Mouse (Mus musculus): ENCODE results near the gene Misp.
A peak's percentile ranks its signal among the peaks of the same experiment; 100 is the strongest.

The Misp gene

GRCm38 (mm10) chr10:79794491-79794931 lies 26.3 kb upstream of the Misp start:
- DNase-seq (ENCODE audit: low spot score), result no peak

DNA sequence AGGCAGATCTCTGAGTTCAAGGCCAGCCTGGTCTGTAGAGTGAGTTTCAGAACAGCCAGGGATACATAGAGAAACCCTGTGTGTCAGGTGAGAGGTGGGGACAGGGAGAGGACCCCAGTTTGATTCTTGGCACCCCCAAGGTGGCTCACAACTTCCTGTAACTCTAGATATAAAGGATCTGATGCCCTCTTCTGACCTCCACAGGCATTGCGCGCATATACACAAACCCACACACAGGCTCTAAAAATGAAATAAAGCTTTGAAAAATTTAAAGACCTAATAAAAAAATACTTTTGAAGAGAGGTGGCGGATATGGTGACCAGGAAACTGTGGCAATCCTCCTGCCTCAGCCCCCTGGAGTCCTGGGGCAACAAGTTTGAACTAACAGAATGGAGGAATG lies 24.9 kb upstream of the Misp start:
- no peak for DNase-seq (ENCODE audit: low spot score)

DNA sequence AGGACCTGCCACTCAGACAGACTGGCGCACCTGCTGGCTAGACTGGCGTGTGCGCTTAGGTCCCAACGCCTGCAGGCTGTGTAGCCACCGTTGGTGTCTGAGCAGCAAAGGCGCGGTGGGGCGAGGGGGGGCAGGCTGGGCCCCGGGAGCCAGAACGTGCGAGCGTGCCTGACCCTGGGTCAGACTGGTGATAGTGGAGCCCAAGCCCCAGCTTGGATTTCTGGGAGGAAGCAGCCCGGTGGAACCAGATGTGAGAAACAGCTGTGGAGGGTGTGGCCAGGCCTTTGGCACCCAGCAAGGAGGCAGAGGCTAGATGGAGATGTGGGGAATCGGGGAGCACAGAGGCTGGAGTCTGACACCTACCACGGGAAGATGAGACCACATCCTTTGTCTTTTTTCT lies 23.5 kb upstream of the Misp start:
- DNase-seq (ENCODE audit: low spot score), result no peak

DNA sequence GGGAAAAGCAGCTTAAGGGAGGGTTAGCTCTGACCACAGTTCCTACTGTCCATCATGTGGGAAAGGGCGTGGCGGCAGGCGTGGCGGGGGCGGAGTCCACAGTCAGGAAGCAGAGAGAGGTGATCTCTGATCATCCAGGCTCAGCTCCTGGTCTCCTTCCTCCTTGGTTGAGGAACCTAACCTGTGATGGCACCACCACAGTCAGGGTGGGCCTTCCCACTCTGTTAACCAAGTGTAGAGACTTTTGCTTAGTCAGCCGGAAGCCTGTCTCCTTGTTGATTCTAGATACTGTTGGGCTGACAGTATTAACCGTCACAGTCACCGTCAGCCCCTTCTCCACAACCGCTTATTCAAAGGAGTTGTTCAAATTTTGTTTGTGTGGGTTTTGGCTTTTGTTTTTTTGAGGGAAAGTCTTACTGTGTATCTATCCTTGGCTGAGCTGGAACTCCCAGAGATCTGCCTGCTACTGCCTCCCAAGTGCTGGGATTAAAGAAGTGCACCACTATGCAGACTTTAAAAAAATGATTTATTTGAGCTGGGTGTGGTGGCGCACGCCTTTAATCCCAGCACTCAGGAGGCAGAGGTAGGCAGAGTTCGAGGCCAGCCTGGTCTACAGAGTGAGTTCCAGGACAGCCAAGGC lies 22.4 kb upstream of the Misp start:
- no peak for DNase-seq (ENCODE audit: low spot score)

DNA sequence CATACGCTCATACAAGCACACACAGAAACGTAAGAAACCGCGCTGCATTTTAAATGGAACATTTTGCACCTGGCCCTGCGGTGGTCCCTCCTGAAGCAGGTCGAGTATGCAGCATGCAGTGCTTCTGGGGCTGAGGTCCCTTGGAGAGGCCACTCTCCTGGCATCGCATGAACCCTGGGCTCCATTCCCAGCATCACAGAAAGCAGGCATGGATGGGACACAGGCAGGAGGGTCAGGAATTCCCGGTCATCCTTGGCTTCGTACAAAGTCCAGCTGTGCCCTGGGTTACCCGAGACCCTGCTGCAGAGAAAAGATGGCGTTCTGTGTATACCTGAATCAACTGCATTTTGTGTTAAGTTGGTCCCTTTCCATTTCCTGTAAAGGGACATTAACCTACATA lies 20.3 kb upstream of the Misp start:
- no peak for DNase-seq (ENCODE audit: low spot score)

GRCm38 (mm10) chr10:79801837-79802236 lies 19.0 kb upstream of the Misp start:
- no peak for DNase-seq (ENCODE audit: low spot score)

- peak; percentile 46 for DNase-seq (ENCODE audit: low spot score)
Measured at GRCm38 (mm10) chr10:79802331-79802971, 18.3 kb upstream of the Misp start.

GRCm38 (mm10) chr10:79803716-79804323 lies 17.0 kb upstream of the Misp start:
- DNase-seq (ENCODE audit: low spot score), result peak; percentile 91

DNA sequence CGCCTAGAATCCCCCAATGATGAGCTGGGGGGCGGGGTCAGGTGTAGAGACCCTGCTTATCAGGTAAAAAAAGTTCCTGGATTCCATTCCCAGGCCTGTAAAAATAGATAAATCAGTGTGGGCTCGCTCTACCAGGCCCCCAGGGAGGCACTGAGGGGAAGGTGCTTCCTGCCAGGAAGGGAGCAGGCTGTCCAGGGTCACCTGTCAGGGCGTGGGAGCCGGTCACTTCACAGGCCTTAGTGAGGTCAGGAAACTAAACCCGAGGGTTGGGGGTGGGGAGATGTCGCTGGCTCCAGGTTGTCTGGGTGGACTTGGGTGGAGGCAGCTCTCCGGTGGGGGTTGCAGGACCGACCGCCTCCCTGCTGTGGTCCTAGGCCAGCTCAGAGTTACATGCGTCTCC lies 15.2 kb upstream of the Misp start:
- no peak for DNase-seq (ENCODE audit: low spot score)

DNA sequence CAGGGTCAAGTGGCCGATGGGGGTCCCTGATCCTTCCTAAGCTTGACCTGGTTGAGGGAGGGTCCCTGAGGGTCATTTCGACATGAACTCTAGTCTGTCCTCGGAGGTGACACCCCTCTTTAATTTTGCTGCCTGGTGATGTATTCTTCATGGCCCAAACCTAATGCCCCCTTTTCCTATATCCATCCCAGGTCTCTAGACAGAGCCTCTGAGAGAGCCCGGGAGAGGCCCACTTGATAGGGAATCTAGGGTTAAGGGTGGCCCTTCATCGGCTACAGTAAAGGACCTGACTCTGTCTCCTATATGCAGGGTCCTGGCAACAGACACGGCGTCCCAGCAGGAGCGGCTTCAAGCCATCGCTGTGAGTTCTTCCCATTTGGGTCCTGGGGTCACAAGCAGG lies 14.5 kb upstream of the Misp start:
- DNase-seq (ENCODE audit: low spot score), result no peak

GRCm38 (mm10) chr10:79806972-79807371 lies 13.8 kb upstream of the Misp start:
- no peak for DNase-seq (ENCODE audit: low spot score)

DNA sequence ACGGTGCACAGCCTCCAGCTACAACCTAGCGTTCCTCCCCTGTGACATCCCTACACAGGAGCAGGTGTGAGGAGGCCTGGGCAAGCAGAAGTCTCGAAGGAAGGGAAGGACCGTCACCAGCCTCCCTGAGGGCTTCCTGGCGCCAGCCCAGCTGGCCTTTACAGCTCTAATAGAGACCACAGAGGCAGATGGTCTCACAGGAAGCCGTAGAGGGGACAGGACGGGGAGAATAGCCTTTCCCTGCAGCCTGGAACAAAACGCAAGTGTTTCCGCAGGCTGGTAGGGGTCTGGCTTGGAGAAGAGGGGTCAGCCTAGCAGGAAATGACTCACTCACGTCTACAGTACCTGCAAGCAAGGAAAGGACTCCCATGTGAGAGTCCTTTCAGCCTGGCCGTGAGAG lies 13.0 kb upstream of the Misp start:
- no peak for DNase-seq (ENCODE audit: low spot score)

GRCm38 (mm10) chr10:79808728-79809127 lies 12.1 kb upstream of the Misp start:
- no peak for DNase-seq (ENCODE audit: low spot score)

DNA sequence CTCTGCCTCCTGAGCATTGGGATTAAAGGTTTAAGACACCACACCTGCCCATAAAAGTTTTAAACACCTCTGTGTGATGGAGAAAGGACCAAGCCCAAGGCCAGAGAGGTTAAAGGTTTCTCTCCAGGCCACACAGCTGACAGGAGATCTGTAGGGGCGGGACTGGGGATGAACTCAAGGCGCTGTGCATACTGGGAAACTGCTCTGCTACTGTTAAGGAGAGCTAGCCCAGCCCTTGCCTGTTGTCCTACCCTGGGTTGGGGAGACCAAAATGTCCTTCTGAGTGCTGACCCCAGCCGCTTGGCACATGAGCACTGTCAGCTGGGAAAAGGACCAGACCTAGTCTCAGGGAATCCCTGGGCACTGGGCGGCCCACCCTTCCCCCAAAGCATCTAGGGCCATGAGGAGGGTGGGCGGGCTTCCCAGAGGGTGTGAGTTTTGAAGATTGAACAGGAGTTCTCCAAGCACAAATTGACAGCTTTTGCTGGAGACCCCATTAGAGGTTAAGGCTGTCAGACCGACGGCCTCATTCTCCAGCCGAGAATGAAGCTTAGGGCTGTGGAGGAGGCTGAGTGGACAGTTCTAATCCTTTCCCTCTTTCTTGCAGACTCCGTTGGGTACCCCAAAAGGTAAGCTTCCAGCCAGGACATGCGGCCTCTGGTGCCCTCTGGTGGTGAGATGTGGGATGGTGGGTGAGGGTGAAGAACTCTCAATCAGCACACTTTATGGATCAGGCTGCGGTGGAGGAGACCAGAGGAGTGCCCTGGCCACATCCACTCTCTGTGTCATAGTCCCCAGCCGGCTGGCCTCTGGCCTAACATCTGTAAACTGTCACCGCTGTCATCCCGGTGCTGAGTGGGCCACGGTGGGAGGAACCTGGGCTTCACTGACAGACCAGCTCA lies 8.8 kb upstream of the Misp start:
- DNase-seq (ENCODE audit: low spot score), result peak; percentile 87

GRCm38 (mm10) chr10:79814271-79814842 lies 6.4 kb upstream of the Misp start:
- no peak for DNase-seq (ENCODE audit: low spot score)

DNA sequence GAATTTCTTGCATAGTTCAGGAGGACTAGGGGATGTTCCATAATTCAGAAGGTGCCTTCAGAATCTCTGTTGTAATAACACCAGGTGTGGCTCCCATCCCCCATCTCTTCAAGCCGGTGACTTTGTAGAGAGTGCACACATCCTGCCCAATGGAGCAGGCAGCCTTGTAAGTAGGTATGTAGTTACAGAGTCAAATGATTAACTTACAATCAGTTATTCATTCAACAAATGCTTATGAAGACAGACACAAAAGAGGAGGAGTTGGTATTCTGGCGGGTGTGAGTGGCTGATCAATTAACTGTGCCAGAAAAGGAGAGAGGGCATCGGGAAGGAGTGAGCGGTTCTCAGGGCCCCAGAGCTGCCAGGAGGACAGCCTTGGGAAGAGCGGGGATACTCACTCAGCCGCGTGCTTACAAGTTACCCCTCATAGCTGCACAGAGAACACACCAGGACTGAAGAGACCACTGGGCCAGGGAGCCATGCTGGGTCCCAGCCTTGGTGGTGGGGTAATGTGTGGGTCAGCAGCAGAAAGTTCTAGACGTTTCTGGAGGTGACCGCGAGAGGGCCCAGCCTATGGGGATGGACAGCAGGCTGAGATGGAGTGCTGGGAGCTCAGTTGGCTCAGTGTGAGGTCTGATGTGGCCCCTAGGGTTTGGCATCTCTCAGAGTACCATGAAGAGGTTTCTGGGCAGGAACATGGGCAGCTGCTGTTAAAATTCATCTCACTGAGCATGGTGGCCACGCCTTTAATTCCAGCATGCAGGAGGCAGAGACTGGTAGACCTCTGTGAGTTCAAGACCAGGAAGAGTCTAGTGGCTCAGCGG lies 4.9 kb upstream of the Misp start:
- DNase-seq (ENCODE audit: low spot score), result no peak

- DNase-seq (ENCODE audit: low spot score), result no peak
Measured at GRCm38 (mm10) chr10:79817111-79817510, 3.7 kb upstream of the Misp start.

- no peak for DNase-seq (ENCODE audit: low spot score)
Measured at GRCm38 (mm10) chr10:79818225-79818624, 2.6 kb upstream of the Misp start.

DNA sequence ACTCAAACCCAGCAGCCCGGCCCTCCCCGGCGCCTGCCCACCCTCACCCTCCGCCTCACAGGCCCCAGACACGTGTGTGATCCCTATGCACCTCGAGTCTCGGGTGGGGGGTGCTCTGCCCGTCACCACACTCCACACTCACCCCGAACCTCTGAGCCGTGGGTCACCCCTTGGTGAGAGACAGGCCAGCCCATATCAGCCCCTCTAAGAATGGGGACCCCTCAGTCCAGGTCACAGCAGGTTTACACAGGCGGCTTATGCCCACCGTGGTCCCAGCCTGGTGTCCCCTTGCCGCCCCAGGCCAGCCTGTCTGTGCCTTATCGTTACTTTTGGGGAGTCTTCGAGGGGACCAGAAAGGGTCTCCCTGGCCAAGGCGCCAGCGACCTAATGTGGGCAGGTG lies 1.2 kb upstream of the Misp start:
- DNase-seq (ENCODE audit: low spot score), result no peak

DNA sequence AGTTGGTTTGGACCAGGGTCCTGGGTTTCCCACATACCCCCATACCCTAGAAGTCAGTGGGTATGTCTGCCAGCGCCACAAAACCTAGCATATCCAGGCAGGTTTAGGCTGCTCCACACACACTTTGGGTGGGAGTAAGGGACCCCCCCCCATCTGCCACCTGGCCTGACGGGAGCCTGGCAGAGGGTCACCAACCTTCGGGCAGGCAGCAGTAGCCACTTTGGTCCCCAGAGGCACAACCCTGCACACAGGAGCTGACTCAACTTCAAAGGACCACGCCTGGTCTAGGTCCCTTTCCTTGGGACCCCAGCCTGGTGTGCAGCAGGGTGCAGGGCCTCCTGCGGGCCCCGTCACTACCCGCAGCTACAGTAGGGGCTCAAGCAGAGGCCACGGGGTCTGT lies 512 bp upstream of the Misp start:
- DNase-seq (ENCODE audit: low spot score), result no peak

DNA sequence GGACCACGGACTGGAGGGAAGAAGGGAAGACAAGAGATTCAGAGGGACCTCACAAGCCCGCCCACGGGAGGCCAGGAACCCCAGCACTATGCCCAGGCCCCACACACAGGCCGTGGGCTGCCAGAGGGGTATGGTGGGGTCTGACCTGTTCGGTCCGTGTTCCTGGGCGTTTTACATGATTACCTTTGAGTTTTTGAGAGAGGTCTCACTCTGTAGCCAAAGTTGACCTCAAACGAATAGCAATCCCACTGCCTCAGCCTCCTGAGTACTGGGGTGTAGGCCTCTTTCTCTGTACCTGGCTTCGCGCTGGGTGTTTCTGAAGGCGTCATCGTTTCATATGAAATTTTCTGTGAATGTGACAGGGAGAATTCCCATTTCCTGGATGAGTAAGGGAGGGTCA lies 942 bp downstream of the Misp start:
- DNase-seq (ENCODE audit: low spot score), result no peak
